Mouse (Mus musculus) kidney, adult 2 months (tissue): ENCODE data around the gene Lpar2.

Source experiments
- CTCF ChIP-seq: fragments of 200-500 bp; conservative IDR thresholded peaks from 2 replicates; pipeline ENCODE4 v1.5.1; 2011; ENCODE audit warnings: low read depth, mild to moderate bottlenecking, control low read depth, low read length, moderate library complexity, mixed read lengths; ENCODE audit not compliant: insufficient read depth, insufficient read length
- POLR2A ChIP-seq: fragments of 200-500 bp; IDR thresholded peaks from one replicate; pipeline ENCODE4 v1.6.1; 2011; ENCODE audit warnings: low read depth, low read length, control low read depth

- TF ChIP-seq CTCF (no peak), POLR2A (no peak)
Measured at GRCm38 (mm10) chr8:69847167-69848065, 25.2 kb downstream of the Lpar2 start.
